Mouse (Mus musculus) midbrain, embryonic 16.5 days (tissue): ENCODE results near the gene Rbm15. TPM values are rescaled to one million over a fixed set of nuclear protein-coding genes. Genes with fewer than 3 reads are reported as not detected.

Source experiments
- polyA plus RNA-seq: library from polyadenylated mRNA; unstranded; fragments of >200 nt; fragmentation: Nextera tagmentation; extraction: Ambion mirVana; gene quantifications from 2 replicates; pipeline ENCODE4 v1.2.1, GENCODE M21; 2015

Gene Rbm15
- polyA plus RNA-seq, 1 experiment from 2014 or later = 5.7 TPM

Other genes starting within 250 kb of the Rbm15 start
- 1.6 TPM in 2 replicates for gene Kcna2, start 232.5 kb downstream of the Rbm15 start, polyA plus RNA-seq
- not detected in 2 replicates for gene Kcna10, start 150.6 kb downstream of the Rbm15 start, polyA plus RNA-seq
- gene Cym, start 111.9 kb downstream of the Rbm15 start, polyA plus RNA-seq = 0.22 and 0.34 TPM in 2 replicates
- gene A630076J17Rik, start 103.1 kb downstream of the Rbm15 start, polyA plus RNA-seq = not detected in 2 replicates
- 0.07 and 0.08 TPM in 2 replicates for gene Prok1, start 94.0 kb downstream of the Rbm15 start, polyA plus RNA-seq
- 175 and 178 TPM in 2 replicates for gene Lamtor5, start 54.8 kb downstream of the Rbm15 start, polyA plus RNA-seq
- 2.4 and 2.6 TPM in 2 replicates for gene Slc16a4, start 42.4 kb downstream of the Rbm15 start, polyA plus RNA-seq
- 5.8 and 8.8 TPM in 2 replicates for gene Kcnc4, start 125.9 kb upstream of the Rbm15 start, polyA plus RNA-seq
- 17.5 and 23.3 TPM in 2 replicates for gene Slc6a17, start 184.3 kb upstream of the Rbm15 start, polyA plus RNA-seq
- gene Ubl4b, start 221.4 kb upstream of the Rbm15 start, polyA plus RNA-seq = not detected in 2 replicates